Mouse (Mus musculus): Measurements from ENCODE around the gene Npr2. TPM values are rescaled to one million over a fixed set of nuclear protein-coding genes. Genes with fewer than 3 reads are reported as not detected.
"Not testable (repeated sequence)": the region's sequence is repeated elsewhere in the genome, so short reads cannot be mapped to it uniquely, and the experiment has no call there.

Gene Npr2
- total and polyA plus RNA-seq, 3 experiments, result 0.38 to 0.49 TPM; not detected in 1

GRCm38 (mm10) chr4:43591961-43592360 is 39.8 kb upstream of the Npr2 start:
- H3K79me2 ChIP-seq (replicated peaks; ENCODE audit: control insufficient read depth, extremely low read depth, insufficient read depth, poor library complexity, severe bottlenecking), result no peaks in the 10 kb centered on the region
- no peak for DNase-seq (ENCODE audit: extremely low read depth)
- peaks cover 0 to 5% of the 10 kb centered on the region in 2 experiments for H3K36me3 ChIP-seq (replicated peaks in 1 of 2; ENCODE audit: control insufficient read depth in 1 of 2, insufficient read depth in 1 of 2, low read length in 1 of 2)
- H3K4me3 ChIP-seq (replicated peaks in 1 of 3; ENCODE audit: low read depth in 2 of 3, low read length in 2 of 3, poor library complexity in 1 of 3), result no peak overlapping the region
- TF ChIP-seq TCF12 (IDR thresholded peaks at IDR 0.05; ENCODE audit: low read depth, low read length) (no peak), JUN (IDR thresholded peaks at IDR 0.05; ENCODE audit: insufficient read depth, low read depth, low read length) (no peak), TBP (conservative IDR thresholded peaks at IDR 0.05; ENCODE audit: low read depth, low read length) (no peak), NELFE (IDR thresholded peaks at IDR 0.05; ENCODE audit: low read depth, low read length) (no peak), KAT2A (IDR thresholded peaks at IDR 0.05; ENCODE audit: insufficient replicate concordance, low read length) (no peak), USF2 (conservative IDR thresholded peaks at IDR 0.05; ENCODE audit: low read depth, low read length) (no peak), HCFC1 (IDR thresholded peaks at IDR 0.05; ENCODE audit: low read depth, low read length) (no peak), E2F4 (IDR thresholded peaks at IDR 0.05; ENCODE audit: insufficient replicate concordance, low read depth, low read length) (no peak), MAFK (IDR thresholded peaks at IDR 0.05; ENCODE audit: insufficient replicate concordance, low read length) (no peak), MAZ (IDR thresholded peaks at IDR 0.05; ENCODE audit: low read depth, low read length) (no peak)
- H3K9me3 ChIP-seq (replicated peaks; ENCODE audit: low read length), result no peaks in the 10 kb centered on the region
- dilution Hi-C loops (cut with MboI; ENCODE audit: extremely low pct_ligation_motif_present, extremely low pct_unique_long_range_greater_than_20kb, low sequenced_read_pairs), result no loop called here
- H3K27ac ChIP-seq (ENCODE audit: insufficient read depth, low read depth), result no peak overlapping the region
- H3K4me2 ChIP-seq (ENCODE audit: insufficient read depth, low read depth, poor library complexity, severe bottlenecking), result no peak overlapping the region
- no peaks in the 10 kb centered on the region for H3K4me1 ChIP-seq (ENCODE audit: control insufficient read depth in 1 of 2, insufficient read depth in 2 of 2)
- no peaks in the 10 kb centered on the region for H3K27me3 ChIP-seq (replicated peaks)
- no peak overlapping the region for H3K9ac ChIP-seq (ENCODE audit: insufficient read depth, low read depth)
- in situ Hi-C loops (cut with MboI; ENCODE audit: low pct_ligation_motif_present, low pct_unique_long_range_greater_than_20kb, low sequenced_read_pairs), result no loop called here

- in situ Hi-C loops (cut with MboI; ENCODE audit: low pct_ligation_motif_present, low pct_unique_long_range_greater_than_20kb, low sequenced_read_pairs), result no loop called here
- DNase-seq (ENCODE audit: extremely low read depth), result no peak
These were observed 38.3 kb upstream of the Npr2 start for GRCm38 (mm10) chr4:43593453-43593852.

GRCm38 (mm10) chr4:43596597-43596996 is 35.1 kb upstream of the Npr2 start:
- H3K9ac ChIP-seq (ENCODE audit: insufficient read depth, low read depth); H3K4me3 ChIP-seq (replicated peaks in 1 of 3; ENCODE audit: low read depth in 2 of 3, low read length in 2 of 3, poor library complexity in 1 of 3); H3K4me2 ChIP-seq (ENCODE audit: insufficient read depth, low read depth, poor library complexity, severe bottlenecking); dilution Hi-C loops (cut with MboI; ENCODE audit: extremely low pct_ligation_motif_present, extremely low pct_unique_long_range_greater_than_20kb, low sequenced_read_pairs); H3K9me3 ChIP-seq (replicated peaks; ENCODE audit: low read length); DNase-seq (ENCODE audit: extremely low read depth); H3K36me3 ChIP-seq (replicated peaks in 1 of 2; ENCODE audit: control insufficient read depth in 1 of 2, insufficient read depth in 1 of 2, low read length in 1 of 2); in situ Hi-C loops (cut with MboI; ENCODE audit: low pct_ligation_motif_present, low pct_unique_long_range_greater_than_20kb, low sequenced_read_pairs); H3K4me1 ChIP-seq (ENCODE audit: control insufficient read depth in 1 of 2, insufficient read depth in 2 of 2); H3K27me3 ChIP-seq (replicated peaks); H3K79me2 ChIP-seq (replicated peaks; ENCODE audit: control insufficient read depth, extremely low read depth, insufficient read depth, poor library complexity, severe bottlenecking); H3K27ac ChIP-seq (ENCODE audit: insufficient read depth, low read depth): not testable (repeated sequence)

More at GRCm38 (mm10) chr4:43593453-43593852, 38.3 kb upstream of the Npr2 start:
- dilution Hi-C loops (cut with MboI; ENCODE audit: extremely low pct_ligation_motif_present, extremely low pct_unique_long_range_greater_than_20kb, low sequenced_read_pairs), result no loop called here
- Histone ChIP-seq H3K9me3 (replicated peaks; ENCODE audit: low read length) (no peaks in the 10 kb centered on the region), H3K4me3 (replicated peaks in 1 of 3; ENCODE audit: low read depth in 2 of 3, low read length in 2 of 3, poor library complexity in 1 of 3) (no peak overlapping the region), H3K9ac (ENCODE audit: insufficient read depth, low read depth) (no peak overlapping the region), H3K4me2 (ENCODE audit: insufficient read depth, low read depth, poor library complexity, severe bottlenecking) (no peak overlapping the region), H3K79me2 (replicated peaks; ENCODE audit: control insufficient read depth, extremely low read depth, insufficient read depth, poor library complexity, severe bottlenecking) (no peaks in the 10 kb centered on the region), H3K4me1 (ENCODE audit: control insufficient read depth in 1 of 2, insufficient read depth in 2 of 2) (no peaks in the 10 kb centered on the region), H3K27ac (ENCODE audit: insufficient read depth, low read depth) (no peak overlapping the region), H3K36me3 (replicated peaks in 1 of 2; ENCODE audit: control insufficient read depth in 1 of 2, insufficient read depth in 1 of 2, low read length in 1 of 2) (no peaks in the 10 kb centered on the region), H3K27me3 (replicated peaks) (no peaks in the 10 kb centered on the region)
- no peak for TF ChIP-seq IRF4 (IDR thresholded peaks at IDR 0.05; ENCODE audit: low read depth, low read length)

Data from CH12.LX (cell line).